Mouse (Mus musculus): ENCODE data around the gene Thoc6. TPM values are rescaled to one million over a fixed set of nuclear protein-coding genes. Genes with fewer than 3 reads are reported as not detected.
A peak's percentile ranks its signal among the peaks of the same experiment; 100 is the strongest.

The Thoc6 gene
- polyA plus RNA-seq, 1 experiment from 2014 or later, result 27.8 TPM

GRCm38 (mm10) chr17:23660117-23660875 lies 13.4 kb downstream of the Thoc6 start, which contains the start of gene Bicdl2:
Gene Bicdl2, plus strand, starts transcription at chr17:23660506.
- DNase-seq (no peak), ATAC-seq (ENCODE audit: low read depth) (no peak)
- peak within 1 kb of the TSS; percentile 23; the same call in 1 of the 2 replicates for H3K4me3 ChIP-seq (replicated peaks)
- H3K9me3 ChIP-seq (replicated peaks), result no peaks in the 10 kb centered on the region
- WGBS (ENCODE audit: insufficient replicate concordance), result 7% methylated on average over 27 of the region's 27 CpGs
- no peak within 1 kb of the TSS for H3K27ac ChIP-seq
- peak within 1 kb of the TSS; percentile 37 for H3K4me2 ChIP-seq
- peaks cover 11% of the 10 kb centered on the region for H3K4me1 ChIP-seq (replicated peaks)
- no peak within 1 kb of the TSS for H3K9ac ChIP-seq
- no peaks in the 10 kb centered on the region for H3K36me3 ChIP-seq
- peaks cover 52% of the 10 kb centered on the region for H3K27me3 ChIP-seq

GRCm38 (mm10) chr17:23658450-23658849 lies 15.2 kb downstream of the Thoc6 start:
- H3K36me3 ChIP-seq, result no peaks in the 10 kb centered on the region
- H3K9ac ChIP-seq, result no peak overlapping the region
- no peak overlapping the region for H3K4me2 ChIP-seq
- H3K4me3 ChIP-seq (replicated peaks), result no peak overlapping the region
- H3K27ac ChIP-seq, result no peak overlapping the region
- WGBS (ENCODE audit: insufficient replicate concordance), result 56% methylated on average over 3 of the region's 3 CpGs
- no peaks in the 10 kb centered on the region for H3K9me3 ChIP-seq (replicated peaks)
- H3K27me3 ChIP-seq, result peaks cover 50% of the 10 kb centered on the region
- DNase-seq (no peak), ATAC-seq (ENCODE audit: low read depth) (no peak)
- H3K4me1 ChIP-seq (replicated peaks), result peaks cover 11% of the 10 kb centered on the region

GRCm38 (mm10) chr17:23654410-23654809 lies 19.3 kb downstream of the Thoc6 start:
- DNase-seq, result no peak
- 24% methylated on average over 2 of the region's 2 CpGs for WGBS (ENCODE audit: insufficient replicate concordance)
- Histone ChIP-seq H3K4me2 (no peak overlapping the region), H3K27ac (no peak overlapping the region), H3K4me3 (replicated peaks) (no peak overlapping the region), H3K9ac (no peak overlapping the region), H3K36me3 (no peaks in the 10 kb centered on the region), H3K9me3 (replicated peaks) (no peaks in the 10 kb centered on the region), H3K4me1 (replicated peaks) (no peaks in the 10 kb centered on the region), H3K27me3 (peaks cover 11% of the 10 kb centered on the region)
- no peak for ATAC-seq (ENCODE audit: low read depth)

GRCm38 (mm10) chr17:23654001-23654400 lies 19.7 kb downstream of the Thoc6 start:
- H3K36me3 ChIP-seq, result no peaks in the 10 kb centered on the region
- ATAC-seq (ENCODE audit: low read depth) (no peak), DNase-seq (no peak)
- no peaks in the 10 kb centered on the region for H3K9me3 ChIP-seq (replicated peaks)
- no peak overlapping the region for H3K4me3 ChIP-seq (replicated peaks)
- no peak overlapping the region for H3K9ac ChIP-seq
- H3K27ac ChIP-seq, result no peak overlapping the region
- no peaks in the 10 kb centered on the region for H3K4me1 ChIP-seq (replicated peaks)
- no peak overlapping the region for H3K4me2 ChIP-seq
- H3K27me3 ChIP-seq, result peaks cover 9% of the 10 kb centered on the region; the same call in 1 of the 2 replicates
- 42% methylated on average over 6 of the region's 6 CpGs for WGBS (ENCODE audit: insufficient replicate concordance)

GRCm38 (mm10) chr17:23653324-23653723 lies 20.4 kb downstream of the Thoc6 start:
- Histone ChIP-seq H3K4me1 (replicated peaks) (no peaks in the 10 kb centered on the region), H3K27ac (no peak overlapping the region), H3K36me3 (no peaks in the 10 kb centered on the region), H3K4me2 (no peak overlapping the region), H3K9me3 (replicated peaks) (no peaks in the 10 kb centered on the region), H3K4me3 (replicated peaks) (no peak overlapping the region), H3K27me3 (peaks cover 9% of the 10 kb centered on the region; the same call in 1 of the 2 replicates), H3K9ac (no peak overlapping the region)
- 49% methylated on average over 2 of the region's 2 CpGs for WGBS (ENCODE audit: insufficient replicate concordance)
- DNase-seq (no peak), ATAC-seq (ENCODE audit: low read depth) (no peak)

DNA sequence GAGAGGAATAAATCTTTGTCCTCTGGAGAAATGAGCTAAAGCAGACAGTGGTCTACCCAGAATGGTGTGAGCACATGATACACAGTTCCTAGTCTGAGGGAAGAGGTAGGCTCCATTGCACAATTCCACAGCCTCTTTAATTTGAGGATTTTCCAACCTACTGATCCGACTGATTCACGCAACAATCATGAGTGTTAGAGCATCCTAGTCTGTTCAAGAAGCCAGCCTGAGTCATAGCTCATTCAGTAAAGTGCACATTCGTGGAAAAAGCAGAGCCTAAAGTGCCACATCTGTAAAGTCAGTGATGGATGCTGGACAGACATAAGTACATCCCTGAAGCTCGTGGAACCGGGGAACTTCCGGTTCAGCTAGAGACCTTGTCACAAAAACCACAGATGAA lies 22.3 kb downstream of the Thoc6 start:
- H3K4me2 ChIP-seq, result no peak overlapping the region
- DNase-seq (no peak), ATAC-seq (ENCODE audit: low read depth) (no peak)
- H3K27me3 ChIP-seq, result peaks cover 15% of the 10 kb centered on the region
- WGBS (ENCODE audit: insufficient replicate concordance), result 49% methylated on average over 6 of the region's 6 CpGs
- no peak overlapping the region for H3K4me3 ChIP-seq (replicated peaks)
- H3K4me1 ChIP-seq (replicated peaks), result no peaks in the 10 kb centered on the region
- H3K27ac ChIP-seq, result no peak overlapping the region
- no peaks in the 10 kb centered on the region for H3K9me3 ChIP-seq (replicated peaks)
- no peak overlapping the region for H3K9ac ChIP-seq
- H3K36me3 ChIP-seq, result no peaks in the 10 kb centered on the region

- Histone ChIP-seq H3K9ac (no peak overlapping the region), H3K27ac (no peak overlapping the region), H3K27me3 (peaks cover 48% of the 10 kb centered on the region), H3K4me2 (no peak overlapping the region), H3K4me1 (replicated peaks) (peaks cover 3% of the 10 kb centered on the region; the same call in 1 of the 2 replicates), H3K9me3 (replicated peaks) (no peaks in the 10 kb centered on the region), H3K4me3 (replicated peaks) (no peak overlapping the region), H3K36me3 (no peaks in the 10 kb centered on the region)
- no peak for DNase-seq
- ATAC-seq (ENCODE audit: low read depth), result no peak
- 45% methylated on average over 10 of the region's 10 CpGs for WGBS (ENCODE audit: insufficient replicate concordance)
Observed at GRCm38 (mm10) chr17:23645894-23646293, 27.8 kb downstream of the Thoc6 start.

DNA sequence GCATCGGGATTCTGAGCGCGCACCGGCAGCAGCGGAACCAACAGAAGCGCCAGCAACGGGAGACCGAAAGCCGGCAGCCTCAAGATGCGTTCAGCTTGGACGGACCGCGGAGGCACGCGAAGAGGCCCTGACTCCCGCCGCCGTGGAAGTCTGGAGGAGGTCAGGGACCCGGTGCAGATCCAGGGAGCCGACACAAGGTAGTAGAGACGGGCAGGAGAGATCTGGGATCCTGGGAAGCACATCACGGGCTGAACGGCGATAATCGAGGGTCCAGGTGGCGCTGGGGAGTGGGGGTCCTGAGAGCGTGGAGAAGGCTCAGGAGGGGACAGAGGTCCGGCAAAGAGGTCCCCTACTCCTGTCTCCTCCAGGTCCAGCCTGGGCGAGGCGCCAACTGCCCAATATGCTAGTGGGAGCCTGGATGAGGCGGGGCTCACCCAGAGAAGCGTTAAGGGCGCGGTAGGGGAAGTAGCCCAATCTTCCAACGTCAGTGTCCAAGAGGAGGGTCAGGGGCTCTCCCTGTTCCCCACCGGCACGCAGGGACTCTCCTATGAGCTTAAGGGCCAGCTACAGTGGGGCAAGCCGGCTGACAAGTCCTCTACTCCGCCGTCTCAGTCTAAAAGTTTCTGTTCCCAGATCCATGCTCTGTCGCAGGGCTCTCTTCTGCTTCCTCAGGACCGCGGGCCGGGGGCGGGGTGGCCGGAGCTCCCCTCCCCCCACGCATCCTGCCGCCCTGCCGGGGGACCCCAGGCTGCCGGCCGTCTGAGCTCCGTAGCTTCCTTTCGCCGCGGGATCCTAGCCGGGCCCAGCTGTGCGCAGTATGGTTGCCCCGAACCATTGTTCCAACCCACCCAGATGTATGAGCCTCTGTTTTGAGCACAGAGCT lies 28.8 kb downstream of the Thoc6 start, which contains the start of gene Mmp25:
Gene Mmp25, minus strand, starts transcription at position 665 of the 883 bp plus-strand sequence.
- Histone ChIP-seq H3K4me3 (replicated peaks) (peak within 1 kb of the TSS; percentile 36), H3K9me3 (replicated peaks) (no peaks in the 10 kb centered on the region), H3K36me3 (no peaks in the 10 kb centered on the region), H3K27ac (no peak within 1 kb of the TSS), H3K27me3 (peaks cover 48% of the 10 kb centered on the region), H3K9ac (0 out of 2 replicates have a peak within 1 kb of the TSS, but pooled peaks have one; percentile 17), H3K4me2 (peak within 1 kb of the TSS; percentile 61), H3K4me1 (replicated peaks) (peaks cover 3% of the 10 kb centered on the region; the same call in 1 of the 2 replicates)
- no peak for ATAC-seq (ENCODE audit: low read depth)
- 1% methylated on average over 58 of the region's 58 CpGs for WGBS (ENCODE audit: insufficient replicate concordance)
- no peak for DNase-seq

- Histone ChIP-seq H3K4me1 (replicated peaks) (peaks cover 3% of the 10 kb centered on the region; the same call in 1 of the 2 replicates), H3K4me3 (replicated peaks) (no peak overlapping the region), H3K9ac (no peak overlapping the region), H3K27me3 (no peaks in the 10 kb centered on the region), H3K9me3 (replicated peaks) (no peaks in the 10 kb centered on the region), H3K27ac (no peak overlapping the region), H3K36me3 (no peaks in the 10 kb centered on the region), H3K4me2 (no peak overlapping the region)
- WGBS (ENCODE audit: insufficient replicate concordance), result 54% methylated on average over 8 of the region's 8 CpGs
- DNase-seq, result no peak
- ATAC-seq (ENCODE audit: low read depth), result no peak
Observed at GRCm38 (mm10) chr17:23631241-23631640, 42.4 kb downstream of the Thoc6 start.

- Histone ChIP-seq H3K9me3 (replicated peaks) (no peaks in the 10 kb centered on the region), H3K9ac (no peak overlapping the region), H3K36me3 (no peaks in the 10 kb centered on the region), H3K4me1 (replicated peaks) (peaks cover 3% of the 10 kb centered on the region; the same call in 1 of the 2 replicates), H3K27ac (no peak overlapping the region), H3K4me3 (replicated peaks) (no peak overlapping the region), H3K27me3 (no peaks in the 10 kb centered on the region), H3K4me2 (peak overlapping the region; percentile 17; the same call in 1 of the 2 replicates)
- DNase-seq (peak; percentile 55), ATAC-seq (ENCODE audit: low read depth) (peak; percentile 68)
- WGBS (ENCODE audit: insufficient replicate concordance), result 12% methylated on average over 22 of the region's 22 CpGs
Observed at GRCm38 (mm10) chr17:23630195-23631020, 43.3 kb downstream of the Thoc6 start.

Data from liver, embryonic 13.5 days (tissue).